Mouse (Mus musculus) heart, postnatal 36 days (tissue): Measurements from ENCODE around the gene Atxn7l3. TPM values are rescaled to one million over a fixed set of nuclear protein-coding genes. Genes with fewer than 3 reads are reported as not detected.

ENCODE experiments used
- DNase-seq, 2 experiments: peaks; one replicate each; pipeline ENCODE4 v3.0.0; 2021 to 2022
- intact Hi-C: fragments of 180-260 bp; cut with DNase I; formaldehyde crosslinking; loops from one replicate; pipeline ENCODE4 v1.15.1; 2025
- total RNA-seq, 2 experiments: library from RNA; stranded (reverse); gene quantifications; 2 replicates each; pipeline ENCODE4 v1.2.3; 2021

Gene Atxn7l3
- 10 to 100 TPM; 22.9 to 24.2 TPM for total RNA-seq

DNA sequence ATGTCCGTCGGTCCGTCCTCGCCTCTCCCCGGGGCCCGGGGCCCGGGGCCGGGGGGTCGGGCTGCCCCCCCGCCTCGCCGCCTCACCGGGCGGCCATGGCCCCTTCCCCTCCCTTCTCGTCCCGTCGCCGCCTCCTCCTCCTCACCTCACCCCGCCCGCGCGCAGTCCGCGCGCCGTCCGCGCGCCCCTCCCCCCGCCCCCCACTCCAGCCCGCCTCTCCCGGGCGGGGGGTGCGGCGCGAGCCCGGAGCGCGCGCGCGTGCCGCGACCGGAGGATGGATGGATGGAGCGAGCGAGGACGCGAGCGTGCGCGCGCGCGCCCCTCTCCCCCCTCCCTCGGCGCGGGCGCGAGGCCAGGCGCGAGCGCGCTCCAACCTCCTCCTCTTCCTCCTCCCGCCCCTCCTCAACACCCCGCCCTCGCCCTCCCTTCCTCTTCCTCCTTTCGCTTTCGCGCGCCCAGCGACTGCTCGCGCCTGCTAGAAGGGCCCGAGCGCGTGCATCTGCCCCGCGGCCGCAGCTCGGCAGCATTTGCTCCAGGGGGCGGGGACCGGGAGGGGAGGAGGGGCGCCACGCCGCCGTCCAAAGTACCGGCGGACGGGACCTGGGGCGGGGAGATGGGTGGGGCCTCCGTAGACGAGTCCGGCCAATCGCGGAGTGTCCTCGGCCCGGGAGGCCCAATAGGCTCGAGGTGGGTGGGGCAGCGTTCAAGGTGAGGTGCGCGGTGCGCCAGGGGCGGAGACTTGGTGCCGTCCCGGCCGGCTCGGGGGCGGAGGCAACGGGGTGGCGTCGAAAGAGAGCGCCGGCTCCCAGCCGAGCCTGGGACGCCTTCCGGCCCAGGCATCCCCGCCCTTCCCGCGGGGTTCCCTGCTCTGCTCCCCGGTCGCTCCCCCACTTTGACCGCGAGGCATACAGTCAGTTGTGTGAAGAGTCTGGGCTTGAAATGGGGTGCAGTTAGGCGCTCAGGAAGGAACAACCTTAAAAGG, at the start of gene Atxn7l3:
Atxn7l3 (minus strand) TSS at position 141 of the 982 bp plus-strand sequence.
- peak; percentile 96 to 97 for DNase-seq
- intact Hi-C loops = loop anchor here (2.0 kb wide), 1 partner anchor 20 kb away; no protein-coding TSS in a partner anchor

DNA sequence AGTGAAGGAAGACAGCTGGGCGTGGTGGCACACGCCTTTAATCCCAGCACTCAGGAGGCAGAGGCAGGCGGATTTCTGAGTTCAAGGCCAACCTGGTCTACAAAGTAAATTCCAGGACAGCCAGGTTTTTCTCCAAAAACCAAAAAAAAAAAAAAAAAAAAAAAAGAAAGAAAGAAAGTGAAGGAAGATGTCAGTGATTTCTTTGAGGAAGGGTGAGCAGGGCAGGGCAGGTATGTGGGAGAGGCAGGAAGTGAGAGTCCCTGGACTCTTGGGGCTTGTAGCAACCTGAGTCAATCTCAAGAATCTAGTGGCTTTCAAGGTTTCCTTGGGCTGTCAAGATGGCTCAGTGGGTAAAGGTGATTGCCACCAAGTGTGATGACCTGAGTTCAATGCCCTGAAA, 48.0 kb upstream of the Atxn7l3 start:
- intact Hi-C loops = no loop called here

DNA sequence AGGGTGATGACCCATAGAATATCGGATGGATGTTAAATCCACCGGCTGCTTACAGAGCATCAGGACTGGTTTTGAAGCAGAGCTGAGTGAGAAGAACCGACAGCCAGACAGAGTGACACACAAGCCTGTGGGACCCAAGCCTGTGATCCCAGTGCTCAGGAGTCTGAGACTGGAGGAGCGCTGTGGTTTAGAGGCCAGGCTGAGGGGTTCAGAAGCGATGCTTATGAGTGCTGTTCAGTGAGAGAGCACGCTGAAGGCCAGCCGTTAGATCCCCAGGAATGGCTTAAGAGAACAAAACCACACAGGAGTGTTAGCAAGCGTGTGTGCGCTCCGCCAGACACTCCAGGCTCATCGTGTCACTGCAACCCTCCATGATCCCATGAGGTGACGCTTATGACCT, 46.3 kb upstream of the Atxn7l3 start:
- intact Hi-C loops = no loop called here
- no peak for DNase-seq

More for the DNA sequence above, 48.0 kb upstream of the Atxn7l3 start:
- DNase-seq = no peak

- intact Hi-C loops = no loop called here
- no peak for DNase-seq
These were observed 44.7 kb upstream of the Atxn7l3 start for GRCm38 (mm10) chr11:102341101-102341500.

DNA sequence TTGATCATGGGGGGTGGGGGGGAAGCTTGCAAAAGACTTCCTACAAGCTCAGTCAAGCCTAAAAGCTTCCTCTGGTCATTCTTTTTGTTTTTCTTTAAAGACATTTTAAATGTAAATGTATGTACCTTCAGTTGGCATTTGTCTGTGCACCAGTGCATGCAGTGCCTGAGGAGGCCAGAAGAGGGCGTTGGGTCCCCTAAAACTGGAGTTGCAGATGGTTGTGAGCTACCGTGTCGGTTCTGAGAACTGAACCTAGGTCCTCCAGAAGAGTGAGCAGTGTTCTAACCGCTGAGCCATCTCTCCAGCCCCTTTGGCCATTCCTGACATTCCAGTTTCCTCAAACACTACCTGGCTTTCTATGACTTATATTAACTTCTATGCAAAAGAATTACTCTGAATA, 43.2 kb upstream of the Atxn7l3 start:
- no peak for DNase-seq
- intact Hi-C loops = no loop called here

- intact Hi-C loops = no loop called here
- no peak for DNase-seq
These were observed 42.8 kb upstream of the Atxn7l3 start for GRCm38 (mm10) chr11:102339195-102339594.

- DNase-seq = peak; percentile 81 to 84
- intact Hi-C loops = no loop called here
These were observed 42.1 kb upstream of the Atxn7l3 start for GRCm38 (mm10) chr11:102338561-102338960.

- intact Hi-C loops = no loop called here
- no peak for DNase-seq
These were observed 41.5 kb upstream of the Atxn7l3 start for GRCm38 (mm10) chr11:102337921-102338320.

DNA sequence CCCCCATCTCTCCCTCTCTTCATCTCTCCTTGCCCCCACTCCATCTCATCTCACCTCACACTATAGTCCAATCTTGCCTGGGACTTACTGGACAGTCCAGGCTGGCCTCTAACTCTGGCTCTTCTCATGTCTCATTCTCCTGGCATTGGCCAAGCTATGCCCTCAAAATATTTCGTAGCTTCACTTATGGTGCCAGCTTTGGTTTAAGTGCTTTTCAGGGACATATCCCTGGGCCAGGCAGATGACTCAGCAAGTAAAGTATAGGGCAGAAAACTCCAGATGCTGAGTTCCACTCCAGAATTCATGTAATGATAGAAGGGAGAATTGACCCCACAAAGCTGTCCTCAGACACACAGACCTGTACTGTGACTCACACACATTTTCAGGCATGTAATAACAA, 39.8 kb upstream of the Atxn7l3 start:
- intact Hi-C loops = no loop called here
- DNase-seq = no peak

GRCm38 (mm10) chr11:102334973-102335700, 38.7 kb upstream of the Atxn7l3 start:
- peak; percentile 40 to 48 for DNase-seq
- intact Hi-C loops = loop anchor here (2.0 kb wide), 1 partner anchor 14 kb away; no protein-coding TSS in a partner anchor

GRCm38 (mm10) chr11:102334010-102334409, 37.6 kb upstream of the Atxn7l3 start:
- intact Hi-C loops = loop anchor here (2.0 kb wide), 1 partner anchor 13 kb away; no protein-coding TSS in a partner anchor

DNA sequence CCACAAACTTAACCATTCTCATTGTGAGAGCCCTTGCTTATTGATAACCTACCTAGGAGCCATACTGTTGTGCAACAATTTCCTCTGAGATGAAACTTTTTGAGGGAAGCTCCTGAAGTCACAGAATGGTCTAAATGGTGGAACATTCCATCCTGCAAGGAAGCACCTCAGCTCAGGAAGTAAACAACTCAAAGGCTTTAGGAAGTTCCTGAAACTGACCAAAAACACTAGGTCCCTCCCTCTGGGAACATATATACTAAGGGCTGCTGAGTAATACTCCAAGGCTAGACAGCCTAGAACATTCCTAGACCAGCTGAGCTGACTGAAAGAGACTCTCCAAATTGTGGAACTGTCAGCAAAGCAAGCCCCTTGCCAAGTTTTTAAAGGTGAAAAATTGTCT, 36.6 kb upstream of the Atxn7l3 start:
- intact Hi-C loops = no loop called here
- no peak for DNase-seq

More at GRCm38 (mm10) chr11:102334010-102334409, 37.6 kb upstream of the Atxn7l3 start:
- no peak for DNase-seq

GRCm38 (mm10) chr11:102331806-102332205, 35.4 kb upstream of the Atxn7l3 start:
- intact Hi-C loops = no loop called here
- DNase-seq = no peak

DNA sequence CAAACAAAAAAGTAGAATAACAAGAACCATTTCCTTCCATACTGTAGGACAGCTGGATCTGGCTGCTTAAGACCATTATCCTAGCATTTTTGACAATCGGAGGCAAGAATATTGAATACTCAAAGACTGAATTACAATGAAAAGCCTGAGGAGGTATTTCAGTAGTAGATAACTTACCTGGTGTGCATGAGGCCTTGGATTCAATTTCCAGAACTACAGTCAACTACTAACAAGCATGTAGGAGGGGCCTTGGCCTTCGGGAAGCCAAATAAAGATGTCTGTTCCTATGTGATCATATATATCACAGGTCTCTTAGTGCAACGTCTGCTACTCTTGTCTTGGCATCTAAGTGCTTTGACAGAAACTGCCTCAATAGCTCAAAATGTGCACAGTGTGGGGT, 33.6 kb upstream of the Atxn7l3 start:
- no peak for DNase-seq
- intact Hi-C loops = no loop called here

- intact Hi-C loops = no loop called here
- no peak for DNase-seq
These were observed 33.1 kb upstream of the Atxn7l3 start for GRCm38 (mm10) chr11:102329518-102329917.

DNA sequence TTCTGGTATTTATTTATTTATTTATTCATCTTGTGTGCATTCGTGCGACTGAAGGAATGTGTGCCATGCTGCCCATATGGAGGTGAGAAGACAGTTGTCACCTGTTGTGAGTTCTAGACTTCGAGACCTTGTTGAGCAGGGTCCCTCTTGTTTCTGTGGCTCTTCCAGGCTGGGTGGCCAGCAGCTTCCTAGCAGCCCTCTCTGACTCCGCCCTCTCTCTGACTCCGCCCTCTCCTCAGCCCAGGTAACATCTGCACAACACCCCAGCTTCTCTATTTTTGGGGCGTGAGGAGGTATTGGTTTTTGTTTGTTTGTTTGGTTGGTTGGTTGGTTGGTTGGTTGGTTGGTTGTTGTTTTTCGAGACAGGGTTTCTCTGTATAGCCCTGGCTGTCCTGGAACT, 31.4 kb upstream of the Atxn7l3 start:
- no peak for DNase-seq
- intact Hi-C loops = no loop called here

- DNase-seq = no peak
- intact Hi-C loops = no loop called here
These were observed 30.8 kb upstream of the Atxn7l3 start for GRCm38 (mm10) chr11:102327250-102327649.

DNA sequence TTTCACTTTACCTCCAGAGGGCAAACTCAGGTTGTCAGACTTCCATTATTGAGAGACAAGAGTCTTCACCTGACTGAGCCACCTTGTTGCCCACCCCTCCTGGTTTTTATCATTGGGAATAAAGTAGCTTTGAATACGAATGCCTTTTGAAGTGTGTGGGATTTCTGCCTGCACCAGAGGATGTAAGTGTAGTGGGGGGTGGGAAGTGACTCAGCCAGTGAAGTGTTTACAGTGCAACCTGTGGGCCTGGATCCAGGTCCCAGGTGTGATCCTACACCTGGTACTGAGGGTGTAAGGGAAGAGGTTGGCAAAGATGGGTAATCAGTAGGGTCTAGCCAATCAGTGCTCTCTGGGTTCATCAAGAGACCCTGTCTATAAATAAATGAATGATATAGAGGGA, 27.1 kb upstream of the Atxn7l3 start:
- no peak for DNase-seq
- intact Hi-C loops = no loop called here

DNA sequence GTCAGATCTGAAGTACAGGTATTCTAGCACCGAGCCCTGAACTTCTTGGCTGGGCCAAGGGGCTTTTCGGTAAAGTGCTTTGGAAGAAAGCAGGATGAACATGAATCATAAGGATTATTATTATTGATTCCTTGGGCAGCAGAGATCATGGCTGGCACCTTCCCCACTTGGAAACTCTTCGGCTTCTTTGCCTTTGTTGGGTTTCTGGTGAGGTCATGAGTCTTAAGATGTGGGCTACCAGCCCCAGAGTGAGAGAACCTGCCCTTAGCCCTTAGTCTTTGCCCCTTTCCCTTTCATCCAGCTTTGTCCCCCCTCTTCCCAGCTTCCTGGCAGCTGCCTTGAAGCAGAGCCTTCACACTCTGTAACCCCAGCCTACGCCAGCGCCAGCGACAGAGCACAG, 25.5 kb upstream of the Atxn7l3 start:
- intact Hi-C loops = loop anchor here (2.0 kb wide), 1 partner anchor 13 kb away; no protein-coding TSS in a partner anchor
- no peak for DNase-seq

DNA sequence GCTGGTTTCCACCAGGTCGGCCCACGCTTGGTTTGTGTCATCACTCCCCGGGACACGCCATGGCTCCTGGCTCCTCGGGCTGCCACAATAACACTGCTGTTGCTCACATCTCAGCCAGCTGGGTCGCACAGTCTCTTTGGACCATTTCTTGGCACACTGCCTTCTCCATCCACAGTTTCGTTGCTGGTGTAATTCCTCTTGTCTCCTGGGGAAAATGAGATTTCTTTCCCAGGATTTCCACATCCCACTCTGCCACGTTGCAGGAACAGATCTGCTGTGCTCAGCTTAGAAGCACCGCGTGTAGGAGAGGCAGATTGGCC, 24.2 kb upstream of the Atxn7l3 start:
- intact Hi-C loops = loop anchor here (1.0 to 2.0 kb wide), 2 partner anchors 14 to 86 kb away; no protein-coding TSS in a partner anchor
- peak; percentile 73 to 77 for DNase-seq
